Mouse (Mus musculus): ENCODE measurements around the gene Mepce.

DNA sequence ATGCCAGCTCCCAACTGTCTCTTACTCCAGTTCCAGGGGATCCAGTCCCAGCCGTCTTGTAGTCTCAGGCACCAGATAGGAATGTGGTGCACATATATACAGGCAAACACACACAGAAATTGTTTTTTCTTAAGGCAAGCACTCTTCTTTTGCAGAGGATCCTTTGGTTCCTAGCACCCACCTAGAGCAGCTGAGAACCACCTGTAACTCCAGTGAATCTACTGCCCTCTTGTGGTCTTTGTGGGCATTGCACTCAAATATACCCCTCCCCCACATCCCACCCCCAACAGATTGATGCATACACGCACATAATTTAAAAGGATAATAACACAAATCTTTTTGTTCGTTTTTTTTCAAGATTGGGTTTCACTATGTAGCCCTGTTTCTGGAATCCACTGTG, 21.2 kb downstream of the Mepce start:
- no peak for TF ChIP-seq TAL1 (IDR thresholded peaks at IDR 0.05; ENCODE audit: low read length)
- TF ChIP-seq GATA1 (IDR thresholded peaks at IDR 0.05; ENCODE audit: low read length), result no peak

All from erythroblast, embryonic 14.5 days (primary cell).